ENCODE assay signal across 9 mouse cellular contexts in genomic region chr2:130166311-130167214, GRCm38 (mm10). TPM values are rescaled to one million over a fixed set of nuclear protein-coding genes. Genes with fewer than 3 reads are reported as not detected.
DNase-seq lines count a peak whose midpoint lies in the region; ATAC-seq lines count a peak whose summit lies in the region.
"Had no signal": no experiment of that assay in that cellular context is flagged by ENCODE, and none has a peak within 500 bp of the region (broad histone marks: within the 10 kb centered on the region; RNA-seq: fewer than 3 reads in every experiment).

No protein-coding gene starts in this region.

- peak; percentile 16 for DNase-seq in adrenal gland, postnatal 10 days
- no peak for DNase-seq in adrenal gland, postnatal 25 days
- peak; percentile 44 for DNase-seq in NIH3T3 (ENCODE audit: low read depth)
- peak; percentile 13 for DNase-seq in embryo, embryonic 11.5 days (ENCODE audit: low read depth, low spot score)
- DNase-seq in left cerebral cortex, postnatal 25 days (ENCODE audit: low spot score in 2 of 2): peak; percentile 36 to 64
- DNase-seq in retina, embryonic 14.5 days (ENCODE audit: low spot score): peak; percentile 74
- no peak for DNase-seq in c-Kit-positive CD71-positive TER-119-positive erythroid progenitor cells, embryonic 14.5 days (ENCODE audit: low spot score)

- H3K4me3 ChIP-seq in intestine, embryonic 15.5 days (replicated peaks): no peak overlapping the region

- no peaks in the 10 kb centered on the region for H3K4me1 ChIP-seq in intestine, embryonic 15.5 days (replicated peaks)

- H3K36me3 ChIP-seq in intestine, embryonic 15.5 days: peaks cover 10% of the 10 kb centered on the region

- H3K27ac ChIP-seq in intestine, embryonic 15.5 days: no peak overlapping the region

- H3K27me3 ChIP-seq in intestine, embryonic 15.5 days (replicated peaks): no peaks in the 10 kb centered on the region

- H3K9me3 ChIP-seq in intestine, embryonic 15.5 days: no peaks in the 10 kb centered on the region

- H3K9ac ChIP-seq in intestine, embryonic 15.5 days: no peak overlapping the region

- intact Hi-C loops in left cerebral cortex, postnatal 25 days (cut with DNase I): loop anchor here (2.0 to 10.0 kb wide), 2 partner anchors 288 to 492 kb away; no protein-coding TSS in a partner anchor

- 70% methylated on average over 9 of the region's 9 CpGs for WGBS in intestine, embryonic 15.5 days

- 0 out of 2 replicates have a peak, but pooled peaks have one; percentile 6 for ATAC-seq in intestine, embryonic 15.5 days

- no peak overlapping the region for H3K4me2 ChIP-seq in intestine, embryonic 15.5 days (replicated peaks)

RNA-seq across cellular contexts. Expression of gene Snrpb, which starts 12.6 kb away (rescaled TPM):
- total RNA-seq in adrenal gland, postnatal 10 days (2021): 100 to 1,000 TPM; 194 to 204 TPM
- 175 and 178 TPM in 2 replicates for total RNA-seq in adrenal gland, postnatal 25 days (2021)
- 517 and 522 TPM in 2 replicates for polyA plus RNA-seq in intestine, embryonic 15.5 days (2015; fragmentation: Nextera tagmentation; extraction: Ambion mirVana)
- total RNA-seq in left cerebral cortex, postnatal 25 days (2021): 100 to 1,000 TPM in 1 of 2 experiments, 10 to 100 TPM in 1; 93.6 to 109 TPM

RNA-seq across cellular contexts. Expression of gene Tmc2, which starts 28.4 kb away (rescaled TPM):
- total RNA-seq in adrenal gland, postnatal 10 days (2021): not detected
- total RNA-seq in adrenal gland, postnatal 25 days (2021): not detected in 2 replicates
- polyA plus RNA-seq in intestine, embryonic 15.5 days (2015; fragmentation: Nextera tagmentation; extraction: Ambion mirVana): not detected in 2 replicates
- total RNA-seq in left cerebral cortex, postnatal 25 days (2021): not detected
- polyA plus RNA-seq: heart, embryonic 14.5 days had no signal

RNA-seq across cellular contexts. Expression of gene Tgm6, which starts 54.3 kb away (rescaled TPM):
- total RNA-seq in adrenal gland, postnatal 10 days (2021): not detected
- total RNA-seq in adrenal gland, postnatal 25 days (2021): not detected in 2 replicates
- not detected in 2 replicates for polyA plus RNA-seq in intestine, embryonic 15.5 days (2015; fragmentation: Nextera tagmentation; extraction: Ambion mirVana)
- total RNA-seq in left cerebral cortex, postnatal 25 days (2021): under 1 TPM in 1 of 2 experiments, not detected in 1; 0.16 TPM
- polyA plus RNA-seq: heart, embryonic 14.5 days had no signal

Comparison
In these comparisons a context has a peak if more than half of its experiments do, and no peak if none do; other contexts are left out.
1. DNase-seq: peak in adrenal gland, postnatal 10 days (single experiment), NIH3T3 (single experiment), embryo, embryonic 11.5 days (single experiment), left cerebral cortex, postnatal 25 days (2 of 2) and retina, embryonic 14.5 days (single experiment); none in adrenal gland, postnatal 25 days (single experiment) and c-Kit-positive CD71-positive TER-119-positive erythroid progenitor cells, embryonic 14.5 days (single experiment).